Mouse (Mus musculus) limb, embryonic 15.5 days (tissue): ENCODE results near the gene Ldlr. TPM values are rescaled to one million over a fixed set of nuclear protein-coding genes. Genes with fewer than 3 reads are reported as not detected.
"Not testable (repeated sequence)": the region's sequence is repeated elsewhere in the genome, so short reads cannot be mapped to it uniquely, and the experiment has no call there.

Experiments used
- ATAC-seq: fragments of 200-750 bp; cut with Nextera tagmentation; 2 replicates; pipeline ENCODE4 v1.8.0; 2017; ENCODE audit warnings: low read depth, moderate TSS enrichment; ENCODE audit not compliant: insufficient number of reproducible peaks, low FRiP score, low TSS enrichment
- H3K27ac ChIP-seq: fragments of 300-500 bp; sonication (generic); 2 replicates; pipeline ENCODE4 v1.5.1; 2015; ENCODE audit warnings: moderate library complexity, mild to moderate bottlenecking, inconsistent platforms
- H3K27me3 ChIP-seq: fragments of 300-500 bp; sonication (generic); 2 replicates; pipeline ENCODE4 v1.6.1; 2015; ENCODE audit warnings: inconsistent platforms
- H3K36me3 ChIP-seq: fragments of 300-500 bp; sonication (generic); 2 replicates; pipeline ENCODE4 v1.6.1; 2015; ENCODE audit warnings: inconsistent platforms
- H3K4me1 ChIP-seq: fragments of 300-500 bp; sonication (generic); 2 replicates; pipeline ENCODE4 v1.6.1; 2015; ENCODE audit warnings: inconsistent platforms
- H3K4me2 ChIP-seq: fragments of 300-500 bp; sonication (generic); 2 replicates; pipeline ENCODE4 v1.6.1; 2015; ENCODE audit warnings: mild to moderate bottlenecking, inconsistent platforms
- H3K4me3 ChIP-seq: fragments of 300-500 bp; sonication (generic); 2 replicates; pipeline ENCODE4 v1.5.1; 2015; ENCODE audit warnings: mild to moderate bottlenecking, inconsistent platforms
- H3K9ac ChIP-seq: fragments of 300-500 bp; sonication (generic); 2 replicates; pipeline ENCODE4 v1.6.1; 2015; ENCODE audit warnings: inconsistent platforms
- H3K9me3 ChIP-seq: fragments of 300-500 bp; sonication (generic); 2 replicates; pipeline ENCODE4 v1.6.1; 2016; ENCODE audit warnings: inconsistent platforms
- WGBS: fragments of 180-500 bp; shearing (Covaris S2); methylation state at CpG from one replicate; pipeline ENCODE4 v1.1.7; 2015; 5-methylcytosine and 5-hydroxymethylcytosine counted together
- polyA plus RNA-seq: library from polyadenylated mRNA; unstranded; fragments of >200 nt; fragmentation: Nextera tagmentation; extraction: Ambion mirVana; gene quantifications from 2 replicates; pipeline ENCODE4 v1.2.1, GENCODE M21; 2015

The Ldlr gene
- polyA plus RNA-seq, 1 experiment from 2014 or later: 42.8 TPM

GRCm38 (mm10) chr9:21760155-21761088 is 37.1 kb downstream of the Ldlr start, which contains the start of gene Spc24:
Spc24 (minus strand) TSS chr9:21760303.
- ATAC-seq: peak; percentile 92
- Histone ChIP-seq H3K9ac (peak within 1 kb of the TSS; percentile 62), H3K9me3 (no peaks in the 10 kb centered on the region), H3K27me3 (no peaks in the 10 kb centered on the region), H3K36me3 (peaks cover 17% of the 10 kb centered on the region), H3K4me2 (peak within 1 kb of the TSS; percentile 85), H3K27ac (peak within 1 kb of the TSS; percentile 69), H3K4me3 (peak within 1 kb of the TSS; percentile 85), H3K4me1 (peaks cover 13% of the 10 kb centered on the region)
- WGBS: 1% methylated on average over 51 of the region's 54 CpGs

DNA sequence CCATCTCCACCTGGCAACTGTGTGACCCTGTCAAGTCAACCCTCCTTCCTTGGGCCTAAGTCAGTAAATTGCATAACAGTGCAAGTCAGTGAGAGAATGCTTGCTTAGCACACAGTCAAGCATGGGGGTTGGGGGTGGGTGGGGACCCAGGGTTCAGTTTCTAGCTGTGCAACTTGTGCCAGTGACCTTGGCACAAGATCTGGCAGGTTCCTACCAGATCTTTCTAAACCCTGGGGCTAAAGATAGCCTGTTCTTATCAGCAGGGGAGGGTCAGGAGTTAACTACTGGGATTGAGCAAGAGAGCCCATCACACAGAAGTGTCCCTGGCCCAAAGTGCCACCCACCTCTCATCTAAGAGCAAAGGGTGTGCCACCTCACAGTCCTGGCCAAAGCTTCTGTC is 38.9 kb downstream of the Ldlr start:
- ATAC-seq: no peak
- Histone ChIP-seq H3K4me2 (no peak overlapping the region), H3K9me3 (no peaks in the 10 kb centered on the region), H3K4me1 (peaks cover 13% of the 10 kb centered on the region), H3K27ac (no peak overlapping the region), H3K9ac (no peak overlapping the region), H3K4me3 (no peak overlapping the region), H3K27me3 (no peaks in the 10 kb centered on the region), H3K36me3 (peaks cover 8% of the 10 kb centered on the region; the same call in 1 of the 2 replicates)

DNA sequence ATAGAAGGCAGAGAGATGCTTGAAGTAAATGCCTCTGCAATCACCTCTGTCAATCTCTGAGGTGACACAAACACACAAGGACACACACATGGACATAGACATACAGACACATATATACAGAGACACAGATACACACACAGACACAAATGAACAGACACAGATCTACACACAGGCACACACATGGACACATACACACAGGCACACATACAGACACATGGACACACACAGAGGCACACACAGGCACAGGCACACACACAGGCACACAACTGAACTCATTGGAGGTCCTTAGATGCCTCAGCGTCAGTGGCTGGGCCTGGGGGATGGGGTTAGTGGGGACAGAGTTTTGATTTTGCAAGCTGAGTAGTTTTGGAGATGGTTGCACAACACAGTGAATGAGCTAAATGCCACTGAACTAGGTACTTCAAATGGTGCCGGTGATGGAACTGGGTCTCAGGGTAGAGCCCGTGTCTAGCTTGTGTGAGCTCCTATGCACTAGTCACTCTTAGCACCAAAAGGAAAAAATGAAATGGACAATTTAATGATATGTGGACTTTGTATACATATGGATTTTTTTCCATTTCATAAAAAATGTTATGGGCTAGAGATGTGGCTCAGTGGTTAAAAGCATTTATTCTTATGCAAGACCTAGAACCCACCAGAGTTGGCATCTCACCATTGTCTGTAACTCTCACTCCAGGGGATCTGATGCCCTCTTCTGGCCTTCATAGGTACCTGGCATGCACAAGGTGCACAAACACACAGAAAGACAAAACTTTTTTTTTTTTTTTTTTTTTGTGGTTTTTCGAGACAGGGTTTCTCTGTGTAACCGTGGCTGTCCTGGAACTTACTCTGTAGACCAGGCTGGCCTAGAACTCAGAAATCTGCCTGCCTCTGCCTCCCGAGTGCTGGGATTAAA is 41.1 kb downstream of the Ldlr start:
- ATAC-seq: no peak
- Histone ChIP-seq H3K4me1 (peaks cover 27% of the 10 kb centered on the region), H3K27ac (no peak overlapping the region), H3K9ac (no peak overlapping the region), H3K27me3 (no peaks in the 10 kb centered on the region), H3K9me3 (no peaks in the 10 kb centered on the region), H3K4me2 (no peak overlapping the region), H3K4me3 (no peak overlapping the region), H3K36me3 (peaks cover 15% of the 10 kb centered on the region)
- WGBS: 91% methylated on average over 6 of the region's 6 CpGs

DNA sequence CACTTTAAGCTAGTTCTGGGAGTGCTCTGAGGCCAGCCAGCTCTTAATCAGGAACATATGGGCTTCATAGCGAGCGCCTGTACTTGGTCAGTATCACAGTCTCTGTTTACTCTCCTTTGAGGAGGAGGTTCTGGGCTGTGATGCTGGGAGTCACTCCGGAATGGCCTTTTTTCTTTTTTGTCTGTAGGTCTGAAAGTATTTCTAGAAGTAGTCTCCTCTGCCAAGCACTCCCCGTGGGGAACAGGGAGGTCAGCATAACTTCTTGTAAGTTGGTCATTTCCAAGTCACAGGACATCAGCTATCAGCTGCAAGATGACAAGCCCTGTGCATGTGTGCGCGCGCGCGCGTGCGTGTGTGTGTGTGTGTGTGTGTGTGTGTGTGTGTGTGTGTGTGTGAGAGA is 44.6 kb downstream of the Ldlr start:
- 0 out of 2 replicates have a peak, but pooled peaks have one; percentile 57 for ATAC-seq
- WGBS: 44% methylated on average over 11 of the region's 11 CpGs
- peaks cover 28% of the 10 kb centered on the region for H3K4me1 ChIP-seq
- H3K9ac ChIP-seq: no peak overlapping the region
- H3K36me3 ChIP-seq: peaks cover 45% of the 10 kb centered on the region
- peak overlapping the region; percentile 85 for H3K27ac ChIP-seq
- H3K9me3 ChIP-seq: no peaks in the 10 kb centered on the region
- H3K27me3 ChIP-seq: no peaks in the 10 kb centered on the region
- H3K4me2 ChIP-seq: no peak overlapping the region
- H3K4me3 ChIP-seq: no peak overlapping the region

DNA sequence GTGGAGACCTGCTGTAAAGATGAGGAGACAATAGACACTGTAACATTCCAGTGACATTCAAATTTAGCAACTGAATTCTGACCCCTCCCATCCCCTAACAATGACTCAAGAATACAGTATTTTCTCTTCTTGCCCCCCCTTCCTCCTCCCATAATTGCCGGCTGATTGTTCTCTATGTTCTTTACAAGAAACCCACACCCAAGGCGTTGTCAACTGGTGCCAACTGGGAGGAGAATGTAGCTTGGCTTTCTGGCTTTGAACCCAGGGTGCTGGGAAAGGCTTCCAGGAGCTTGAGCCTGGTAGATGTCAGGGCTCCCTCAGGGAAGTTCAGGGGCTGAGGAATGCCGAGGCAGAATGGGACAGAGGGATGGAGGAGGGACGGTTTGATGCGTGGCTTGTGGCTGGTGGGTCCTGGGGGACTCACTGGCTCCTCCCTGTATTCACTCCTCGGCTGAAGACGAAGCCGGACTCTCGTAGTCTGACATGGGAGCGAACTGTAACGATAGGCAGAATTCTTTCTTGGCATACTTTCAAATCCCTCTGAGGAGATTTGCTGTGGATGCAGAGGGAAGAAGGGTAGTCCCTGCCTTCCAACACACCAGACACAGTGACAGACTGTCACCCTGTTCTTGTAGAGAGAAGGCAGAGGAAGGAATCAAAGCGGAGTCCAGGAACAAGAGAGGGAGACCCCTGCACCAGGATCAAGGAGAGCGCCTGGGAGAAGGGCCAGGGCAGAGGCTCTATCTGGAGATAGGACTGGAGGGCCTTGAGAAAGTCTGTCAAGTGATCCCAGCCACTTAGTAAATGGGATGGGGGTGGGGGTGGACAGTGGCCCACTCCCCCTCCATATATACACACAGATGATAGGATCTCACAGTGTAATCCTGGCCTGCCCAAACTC is 45.5 kb downstream of the Ldlr start:
- no peak overlapping the region for H3K9ac ChIP-seq
- H3K36me3 ChIP-seq: peaks cover 50% of the 10 kb centered on the region
- H3K27ac ChIP-seq: peak overlapping the region; percentile 85
- no peak overlapping the region for H3K4me2 ChIP-seq
- 31% methylated on average over 13 of the region's 13 CpGs for WGBS
- peak; percentile 46; the same call in 1 of the 2 replicates for ATAC-seq
- no peaks in the 10 kb centered on the region for H3K27me3 ChIP-seq
- H3K4me3 ChIP-seq: no peak overlapping the region
- peaks cover 28% of the 10 kb centered on the region for H3K4me1 ChIP-seq
- no peaks in the 10 kb centered on the region for H3K9me3 ChIP-seq

DNA sequence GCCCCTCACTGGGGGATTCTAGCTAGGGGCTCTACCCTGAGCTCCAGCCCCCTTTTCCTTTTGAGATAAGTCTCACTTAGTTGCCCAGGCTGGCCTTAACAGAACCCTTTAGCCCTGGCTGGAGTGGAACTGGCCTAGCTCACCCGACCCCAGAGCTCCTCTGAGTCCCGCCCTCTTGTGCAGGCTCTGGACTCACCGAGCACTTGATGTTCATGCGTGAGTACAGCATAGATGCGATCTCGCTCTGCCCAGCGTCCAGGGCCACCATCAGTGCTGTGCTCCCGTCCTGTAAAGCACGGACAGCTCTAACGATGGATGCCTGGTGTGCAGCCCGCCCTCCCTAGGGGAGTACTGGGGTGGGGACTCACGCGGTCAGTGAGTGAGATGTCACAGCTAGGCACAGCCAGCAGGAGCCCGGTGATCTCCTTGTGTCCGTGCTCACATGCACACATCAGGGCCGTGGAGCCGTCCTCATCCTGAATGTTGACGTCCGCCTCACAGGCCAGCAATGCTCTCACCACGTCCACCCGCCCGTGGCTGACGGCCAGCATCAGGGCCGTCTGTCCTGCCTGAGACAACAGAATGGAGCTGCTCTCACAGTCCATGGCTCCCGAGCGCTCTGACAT is 46.4 kb downstream of the Ldlr start:
- Histone ChIP-seq H3K36me3 (peaks cover 60% of the 10 kb centered on the region), H3K4me3 (no peak overlapping the region), H3K9ac (no peak overlapping the region), H3K27me3 (no peaks in the 10 kb centered on the region), H3K9me3 (no peaks in the 10 kb centered on the region), H3K4me1 (peaks cover 28% of the 10 kb centered on the region), H3K27ac (peak overlapping the region; percentile 85), H3K4me2 (no peak overlapping the region)
- ATAC-seq: no peak
- 72% methylated on average over 26 of the region's 26 CpGs for WGBS

- not testable (repeated sequence) for H3K9ac ChIP-seq
Observed at GRCm38 (mm10) chr9:21773396-21773795, 50.1 kb downstream of the Ldlr start.

DNA sequence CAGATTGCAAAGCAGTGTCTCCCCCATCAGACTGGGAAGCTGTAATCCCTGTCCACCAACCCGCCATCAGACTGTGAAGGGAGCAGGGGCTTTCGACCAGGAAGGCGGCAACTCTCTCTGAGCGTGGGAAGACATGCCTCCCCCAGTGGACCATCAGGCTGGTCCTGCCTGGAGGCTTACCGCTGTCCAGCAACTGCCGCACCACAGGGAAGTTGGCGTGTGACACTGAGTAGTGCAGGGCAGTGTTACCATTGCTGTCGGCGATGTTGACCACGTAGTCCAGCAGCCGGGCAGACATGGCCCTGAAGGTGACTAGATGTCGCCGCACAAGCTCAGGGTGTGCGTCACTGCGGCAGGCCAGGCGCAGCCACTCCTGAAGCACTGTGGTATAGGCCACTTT is 51.1 kb downstream of the Ldlr start:
- H3K4me1 ChIP-seq: peaks cover 7% of the 10 kb centered on the region
- H3K36me3 ChIP-seq: peaks cover 82% of the 10 kb centered on the region
- 89% methylated on average over 16 of the region's 16 CpGs for WGBS
- no peak overlapping the region for H3K4me2 ChIP-seq
- no peaks in the 10 kb centered on the region for H3K9me3 ChIP-seq
- ATAC-seq: 0 out of 2 replicates have a peak, but pooled peaks have one; percentile 19
- H3K27ac ChIP-seq: no peak overlapping the region
- H3K27me3 ChIP-seq: no peaks in the 10 kb centered on the region
- no peak overlapping the region for H3K4me3 ChIP-seq
- H3K9ac ChIP-seq: no peak overlapping the region

More at GRCm38 (mm10) chr9:21773396-21773795, 50.1 kb downstream of the Ldlr start:
- not testable (repeated sequence) for ATAC-seq, H3K4me3 ChIP-seq, H3K27me3 ChIP-seq, H3K27ac ChIP-seq, H3K4me2 ChIP-seq, H3K9me3 ChIP-seq
- Histone ChIP-seq H3K36me3 (peaks cover 82% of the 10 kb centered on the region), H3K4me1 (peaks cover 16% of the 10 kb centered on the region)
- WGBS: 78% methylated on average over 5 of the region's 5 CpGs

DNA sequence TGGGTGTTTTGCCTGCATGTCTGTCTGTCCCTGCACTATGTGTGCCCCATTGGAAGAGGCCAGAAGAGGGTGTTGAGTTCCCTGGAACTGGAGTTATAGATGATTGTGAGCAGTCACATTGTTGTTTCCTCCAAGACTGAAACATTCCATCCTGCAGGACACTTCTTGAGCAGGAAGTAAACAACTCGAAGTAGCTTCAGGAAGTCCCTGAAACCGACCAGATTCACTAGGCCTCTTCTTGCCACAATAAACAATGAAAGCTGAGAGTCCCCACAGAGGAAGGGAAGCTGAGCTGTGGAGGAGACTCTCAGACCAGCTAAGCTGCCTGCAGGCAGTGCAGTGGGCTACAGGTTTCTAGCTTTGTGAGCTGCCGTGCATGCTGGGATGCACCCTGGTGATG is 54.4 kb downstream of the Ldlr start:
- ATAC-seq: no peak
- no peak overlapping the region for H3K4me2 ChIP-seq
- 89% methylated on average over 3 of the region's 3 CpGs for WGBS
- no peaks in the 10 kb centered on the region for H3K27me3 ChIP-seq
- H3K4me3 ChIP-seq: no peak overlapping the region
- H3K9me3 ChIP-seq: no peaks in the 10 kb centered on the region
- no peak overlapping the region for H3K9ac ChIP-seq
- peaks cover 86% of the 10 kb centered on the region for H3K36me3 ChIP-seq
- no peak overlapping the region for H3K27ac ChIP-seq
- peaks cover 11% of the 10 kb centered on the region for H3K4me1 ChIP-seq

DNA sequence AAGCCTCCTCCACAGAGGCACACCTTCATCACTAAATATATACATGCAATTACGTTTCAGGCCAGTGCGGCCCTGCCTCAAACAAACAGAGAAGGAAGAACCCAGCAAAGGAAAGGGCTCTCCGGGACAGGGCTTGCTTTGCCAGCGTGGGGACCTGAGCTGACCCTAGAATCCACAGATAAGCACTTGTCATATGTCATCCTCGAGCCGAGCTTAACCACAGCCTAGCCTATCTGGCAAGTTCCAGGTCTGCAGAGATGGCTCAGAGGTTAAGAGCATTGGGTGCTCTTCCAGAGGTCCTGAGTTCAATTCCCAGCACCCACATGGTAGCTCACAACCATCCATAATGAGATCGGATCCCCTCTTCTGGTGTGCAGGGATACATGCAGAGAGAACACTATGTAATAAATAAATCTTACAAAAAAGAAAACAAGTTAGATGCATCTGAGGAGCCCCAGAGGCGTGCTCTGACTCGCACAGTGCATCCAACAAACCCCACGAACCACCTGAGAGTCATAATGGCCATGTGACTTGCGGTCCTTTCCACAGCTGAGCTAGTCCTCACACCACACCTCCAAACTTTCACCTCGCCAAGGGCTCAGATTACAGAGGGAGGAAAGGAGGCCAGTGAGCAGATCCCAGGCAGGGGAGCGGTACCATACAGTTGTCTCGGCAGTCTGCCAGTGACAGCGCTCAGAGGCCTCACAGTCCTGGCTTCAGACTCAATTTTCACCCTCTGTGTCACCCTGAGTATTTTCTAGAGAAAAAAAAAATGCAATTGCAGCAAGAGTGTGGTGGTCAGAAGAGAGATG is 58.6 kb downstream of the Ldlr start:
- peaks cover 12% of the 10 kb centered on the region for H3K4me1 ChIP-seq
- H3K9me3 ChIP-seq: no peaks in the 10 kb centered on the region
- H3K27ac ChIP-seq: peak overlapping the region; percentile 47; the same call in 1 of the 2 replicates
- no peaks in the 10 kb centered on the region for H3K27me3 ChIP-seq
- no peak overlapping the region for H3K4me2 ChIP-seq
- no peak overlapping the region for H3K4me3 ChIP-seq
- peak; percentile 60; the same call in 1 of the 2 replicates for ATAC-seq
- H3K9ac ChIP-seq: no peak overlapping the region
- H3K36me3 ChIP-seq: peaks cover 71% of the 10 kb centered on the region
- 53% methylated on average over 15 of the region's 15 CpGs for WGBS
